Mouse (Mus musculus): Measurements from ENCODE around the gene Papss1. TPM values are rescaled to one million over a fixed set of nuclear protein-coding genes. Genes with fewer than 3 reads are reported as not detected.

Papss1 gene
- polyA plus RNA-seq, 1 experiment from 2014 or later = 41.9 TPM

DNA sequence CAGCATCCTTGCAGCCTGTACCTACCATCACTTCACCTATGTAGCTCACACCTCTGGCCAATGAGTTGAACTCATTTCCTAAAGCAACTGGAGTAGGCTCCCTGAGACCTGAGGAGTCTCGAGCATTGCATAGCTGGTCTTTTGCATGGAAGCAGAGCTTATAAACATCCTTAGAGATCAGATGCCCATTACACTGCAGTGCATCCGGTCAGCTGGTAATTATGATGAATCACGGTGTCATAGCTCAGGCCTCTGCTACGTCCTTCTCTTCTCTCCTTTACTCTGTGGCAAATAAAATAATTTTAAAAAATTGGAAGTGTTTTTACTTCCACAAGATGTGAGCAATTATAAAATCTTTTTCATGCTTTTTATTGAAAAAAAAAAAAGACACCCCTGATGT lies 96.1 kb downstream of the Papss1 start:
- Histone ChIP-seq H3K27me3 (ENCODE audit: control insufficient read depth, insufficient read depth, low read length) (no peaks in the 10 kb centered on the region), H3K27ac (replicated peaks in 1 of 2; ENCODE audit: control insufficient read depth in 1 of 2, insufficient read depth in 1 of 2, low read depth in 2 of 2, low read length in 2 of 2) (no peak overlapping the region), H3K9me3 (ENCODE audit: control insufficient read depth, low read length) (no peaks in the 10 kb centered on the region), H3K36me3 (ENCODE audit: control insufficient read depth, insufficient read depth, low read length) (no peaks in the 10 kb centered on the region), H3K4me2 (ENCODE audit: low read length) (no peak overlapping the region), H3K9ac (ENCODE audit: low read length) (no peak overlapping the region), H3K4me3 (ENCODE audit: control insufficient read depth in 1 of 2, insufficient read depth in 1 of 2, low read depth in 1 of 2, low read length in 2 of 2) (no peak overlapping the region), H3K4me1 (ENCODE audit: control insufficient read depth in 2 of 2, insufficient read depth in 2 of 2, low read length in 2 of 2) (peaks cover 8 to 11% of the 10 kb centered on the region in 2 experiments)
- ATAC-seq (ENCODE audit: insufficient number of reproducible peaks, insufficient read depth, low FRiP score, low read depth) = no peak
- 85% methylated on average over 4 of the region's 4 CpGs for WGBS

DNA sequence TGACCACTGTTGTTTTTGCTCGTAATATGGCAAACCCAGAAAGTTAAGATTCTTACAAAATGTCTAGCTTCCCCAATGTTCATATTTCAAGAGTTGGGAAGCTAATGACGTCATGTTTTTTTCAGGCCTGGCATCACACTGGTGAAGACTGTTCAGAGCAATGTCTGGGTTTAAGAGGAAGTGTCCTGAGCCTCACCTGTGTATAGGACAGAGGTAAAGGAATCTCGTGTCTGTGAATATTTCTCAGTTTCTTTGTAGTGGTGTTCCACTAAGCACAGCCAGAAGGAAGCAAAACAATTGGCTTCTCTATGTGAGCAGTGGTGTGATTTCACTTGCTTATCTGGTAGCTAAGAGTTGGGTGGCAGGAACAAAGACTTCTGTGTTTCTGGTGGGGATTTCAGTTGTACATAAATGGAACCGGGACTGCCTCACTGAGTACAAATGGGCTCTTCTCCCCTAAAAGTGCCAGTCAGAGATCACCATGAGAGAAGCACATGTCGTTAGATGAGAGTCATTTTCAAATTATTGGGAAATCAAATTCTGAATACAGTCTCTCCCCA lies 98.1 kb downstream of the Papss1 start:
- no peak for ATAC-seq (ENCODE audit: insufficient number of reproducible peaks, insufficient read depth, low FRiP score, low read depth)
- H3K4me2 ChIP-seq (ENCODE audit: low read length) = no peak overlapping the region
- no peaks in the 10 kb centered on the region for H3K36me3 ChIP-seq (ENCODE audit: control insufficient read depth, insufficient read depth, low read length)
- H3K9me3 ChIP-seq (ENCODE audit: control insufficient read depth, low read length) = no peaks in the 10 kb centered on the region
- WGBS = 60% methylated on average over 5 of the region's 5 CpGs
- H3K27ac ChIP-seq (replicated peaks in 1 of 2; ENCODE audit: control insufficient read depth in 1 of 2, insufficient read depth in 1 of 2, low read depth in 2 of 2, low read length in 2 of 2) = no peak overlapping the region
- H3K27me3 ChIP-seq (ENCODE audit: control insufficient read depth, insufficient read depth, low read length) = no peaks in the 10 kb centered on the region
- peaks cover 0 to under 1% of the 10 kb centered on the region in 2 experiments; a peak in 2 of 4 replicates for H3K4me1 ChIP-seq (ENCODE audit: control insufficient read depth in 2 of 2, insufficient read depth in 2 of 2, low read length in 2 of 2)
- no peak overlapping the region for H3K4me3 ChIP-seq (ENCODE audit: control insufficient read depth in 1 of 2, insufficient read depth in 1 of 2, low read depth in 1 of 2, low read length in 2 of 2)
- no peak overlapping the region for H3K9ac ChIP-seq (ENCODE audit: low read length)

DNA sequence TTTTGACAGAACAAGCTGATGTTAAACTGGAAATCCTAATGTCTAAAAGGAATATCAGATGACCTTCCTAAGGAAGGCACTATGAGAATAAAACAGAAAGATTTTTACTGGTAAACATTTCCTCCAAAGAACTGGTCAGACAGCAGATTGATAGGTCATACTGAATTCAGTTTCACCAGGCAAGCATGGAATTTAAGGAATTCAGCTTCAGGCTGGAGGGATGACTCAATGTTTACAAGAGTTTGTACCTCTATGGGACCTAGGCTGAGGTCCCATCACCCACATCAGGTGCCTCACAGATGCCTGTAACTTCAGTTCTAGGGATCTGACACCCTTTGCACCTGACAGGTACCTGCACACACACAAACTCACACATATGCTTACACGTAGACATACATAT lies 105.3 kb downstream of the Papss1 start:
- Histone ChIP-seq H3K27me3 (ENCODE audit: control insufficient read depth, insufficient read depth, low read length) (no peaks in the 10 kb centered on the region), H3K27ac (replicated peaks in 1 of 2; ENCODE audit: control insufficient read depth in 1 of 2, insufficient read depth in 1 of 2, low read depth in 2 of 2, low read length in 2 of 2) (no peak overlapping the region), H3K9ac (ENCODE audit: low read length) (no peak overlapping the region), H3K4me3 (ENCODE audit: control insufficient read depth in 1 of 2, insufficient read depth in 1 of 2, low read depth in 1 of 2, low read length in 2 of 2) (no peak overlapping the region), H3K4me2 (ENCODE audit: low read length) (no peak overlapping the region), H3K36me3 (ENCODE audit: control insufficient read depth, insufficient read depth, low read length) (no peaks in the 10 kb centered on the region), H3K4me1 (ENCODE audit: control insufficient read depth in 2 of 2, insufficient read depth in 2 of 2, low read length in 2 of 2) (no peaks in the 10 kb centered on the region), H3K9me3 (ENCODE audit: control insufficient read depth, low read length) (no peaks in the 10 kb centered on the region)
- no peak for ATAC-seq (ENCODE audit: insufficient number of reproducible peaks, insufficient read depth, low FRiP score, low read depth)
- 74% methylated on average over 1 of the region's 1 CpGs for WGBS

DNA sequence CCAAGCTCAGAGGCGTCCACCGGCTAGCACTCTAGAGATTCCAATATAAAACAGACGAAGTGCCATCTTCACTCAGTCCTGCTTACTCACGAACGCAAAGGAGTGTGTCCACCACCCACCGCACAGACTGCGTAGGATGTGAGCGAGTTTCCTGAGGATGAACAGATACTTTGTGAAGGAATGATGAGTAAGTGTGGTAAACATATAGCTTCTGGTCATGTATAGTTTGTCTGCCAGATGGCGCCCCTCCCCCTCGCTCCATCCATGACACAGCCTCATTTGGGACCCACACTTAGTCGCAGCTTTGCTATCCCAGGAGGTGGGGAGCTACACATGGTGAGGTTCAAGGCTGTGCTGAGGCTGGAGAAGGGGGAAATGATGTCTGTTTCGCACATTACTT lies 121.5 kb downstream of the Papss1 start:
- Histone ChIP-seq H3K4me3 (ENCODE audit: control insufficient read depth in 1 of 2, insufficient read depth in 1 of 2, low read depth in 1 of 2, low read length in 2 of 2) (no peak overlapping the region), H3K27ac (replicated peaks in 1 of 2; ENCODE audit: control insufficient read depth in 1 of 2, insufficient read depth in 1 of 2, low read depth in 2 of 2, low read length in 2 of 2) (no peak overlapping the region), H3K9me3 (ENCODE audit: control insufficient read depth, low read length) (no peaks in the 10 kb centered on the region), H3K9ac (ENCODE audit: low read length) (no peak overlapping the region), H3K4me2 (ENCODE audit: low read length) (no peak overlapping the region), H3K36me3 (ENCODE audit: control insufficient read depth, insufficient read depth, low read length) (no peaks in the 10 kb centered on the region), H3K27me3 (ENCODE audit: control insufficient read depth, insufficient read depth, low read length) (no peaks in the 10 kb centered on the region), H3K4me1 (ENCODE audit: control insufficient read depth in 2 of 2, insufficient read depth in 2 of 2, low read length in 2 of 2) (no peaks in the 10 kb centered on the region)
- no peak for ATAC-seq (ENCODE audit: insufficient number of reproducible peaks, insufficient read depth, low FRiP score, low read depth)
- WGBS = 82% methylated on average over 12 of the region's 12 CpGs

DNA sequence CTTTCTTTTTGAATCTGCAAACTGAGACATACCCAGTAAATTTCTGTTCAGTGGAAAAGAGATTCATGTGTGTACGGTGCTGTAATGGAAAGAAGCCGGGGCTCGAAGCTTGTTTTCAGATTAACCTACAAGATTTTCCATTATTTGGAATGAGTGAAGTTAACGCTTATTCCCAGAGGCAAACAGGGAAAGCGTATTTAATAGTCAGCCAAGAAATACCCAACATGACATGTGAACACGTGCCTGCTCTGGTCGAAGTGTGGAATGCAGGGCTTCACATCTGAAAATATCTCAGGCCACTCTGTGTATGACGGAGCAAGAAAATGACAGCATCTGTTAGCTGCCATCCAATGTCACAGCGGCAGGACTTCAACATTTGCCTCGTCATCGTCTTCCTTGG lies 125.4 kb downstream of the Papss1 start:
- no peak for ATAC-seq (ENCODE audit: insufficient number of reproducible peaks, insufficient read depth, low FRiP score, low read depth)
- no peak overlapping the region for H3K27ac ChIP-seq (replicated peaks in 1 of 2; ENCODE audit: control insufficient read depth in 1 of 2, insufficient read depth in 1 of 2, low read depth in 2 of 2, low read length in 2 of 2)
- H3K4me2 ChIP-seq (ENCODE audit: low read length) = no peak overlapping the region
- H3K9me3 ChIP-seq (ENCODE audit: control insufficient read depth, low read length) = no peaks in the 10 kb centered on the region
- no peaks in the 10 kb centered on the region for H3K27me3 ChIP-seq (ENCODE audit: control insufficient read depth, insufficient read depth, low read length)
- WGBS = 65% methylated on average over 11 of the region's 11 CpGs
- no peaks in the 10 kb centered on the region for H3K36me3 ChIP-seq (ENCODE audit: control insufficient read depth, insufficient read depth, low read length)
- no peak overlapping the region for H3K4me3 ChIP-seq (ENCODE audit: control insufficient read depth in 1 of 2, insufficient read depth in 1 of 2, low read depth in 1 of 2, low read length in 2 of 2)
- H3K9ac ChIP-seq (ENCODE audit: low read length) = no peak overlapping the region
- H3K4me1 ChIP-seq (ENCODE audit: control insufficient read depth in 2 of 2, insufficient read depth in 2 of 2, low read length in 2 of 2) = no peaks in the 10 kb centered on the region

DNA sequence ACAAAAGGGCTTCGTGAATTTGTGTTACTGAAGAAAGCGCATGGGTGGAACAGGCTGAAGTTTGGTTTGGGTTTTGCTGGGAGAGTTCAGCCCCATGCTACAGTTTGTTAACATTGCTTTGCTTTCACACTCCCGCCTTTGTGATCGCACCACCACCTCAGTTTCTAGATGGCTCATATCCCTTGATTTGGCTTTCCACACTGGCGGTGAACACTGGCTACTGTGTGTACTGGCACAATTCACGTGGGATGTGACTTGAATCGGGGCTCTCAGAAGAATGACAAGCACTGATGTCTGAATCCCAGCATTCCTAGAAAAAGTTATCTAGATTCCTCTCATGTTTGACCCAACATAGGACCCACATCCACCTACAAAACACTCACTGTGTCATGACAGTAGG lies 126.0 kb downstream of the Papss1 start:
- H3K36me3 ChIP-seq (ENCODE audit: control insufficient read depth, insufficient read depth, low read length) = no peaks in the 10 kb centered on the region
- WGBS = 86% methylated on average over 7 of the region's 7 CpGs
- no peak for ATAC-seq (ENCODE audit: insufficient number of reproducible peaks, insufficient read depth, low FRiP score, low read depth)
- no peaks in the 10 kb centered on the region for H3K4me1 ChIP-seq (ENCODE audit: control insufficient read depth in 2 of 2, insufficient read depth in 2 of 2, low read length in 2 of 2)
- H3K27me3 ChIP-seq (ENCODE audit: control insufficient read depth, insufficient read depth, low read length) = no peaks in the 10 kb centered on the region
- no peaks in the 10 kb centered on the region for H3K9me3 ChIP-seq (ENCODE audit: control insufficient read depth, low read length)
- no peak overlapping the region for H3K4me3 ChIP-seq (ENCODE audit: control insufficient read depth in 1 of 2, insufficient read depth in 1 of 2, low read depth in 1 of 2, low read length in 2 of 2)
- H3K4me2 ChIP-seq (ENCODE audit: low read length) = no peak overlapping the region
- no peak overlapping the region for H3K9ac ChIP-seq (ENCODE audit: low read length)
- H3K27ac ChIP-seq (replicated peaks in 1 of 2; ENCODE audit: control insufficient read depth in 1 of 2, insufficient read depth in 1 of 2, low read depth in 2 of 2, low read length in 2 of 2) = no peak overlapping the region

DNA sequence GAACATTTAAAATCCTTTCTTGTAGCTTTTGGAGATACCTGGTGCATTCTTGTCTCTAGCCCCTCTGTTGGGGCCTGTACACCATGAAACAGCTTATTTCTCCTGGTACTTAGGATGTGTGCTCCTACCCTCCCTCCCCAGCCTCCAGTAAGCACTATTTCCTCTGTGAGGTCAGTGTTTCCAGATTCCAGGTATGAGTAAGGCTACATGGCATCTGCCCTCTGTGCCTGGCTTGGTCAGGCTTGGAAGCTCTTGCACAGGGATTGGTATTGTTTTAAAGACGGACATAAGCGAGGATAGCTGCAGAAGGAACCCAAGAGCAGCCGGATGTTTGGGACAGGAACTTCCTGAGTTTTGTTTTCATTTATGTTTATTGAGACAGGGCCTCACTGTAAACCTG lies 126.6 kb downstream of the Papss1 start:
- H3K4me2 ChIP-seq (ENCODE audit: low read length) = no peak overlapping the region
- H3K27me3 ChIP-seq (ENCODE audit: control insufficient read depth, insufficient read depth, low read length) = no peaks in the 10 kb centered on the region
- H3K9me3 ChIP-seq (ENCODE audit: control insufficient read depth, low read length) = no peaks in the 10 kb centered on the region
- H3K4me3 ChIP-seq (ENCODE audit: control insufficient read depth in 1 of 2, insufficient read depth in 1 of 2, low read depth in 1 of 2, low read length in 2 of 2) = no peak overlapping the region
- H3K4me1 ChIP-seq (ENCODE audit: control insufficient read depth in 2 of 2, insufficient read depth in 2 of 2, low read length in 2 of 2) = no peaks in the 10 kb centered on the region
- no peak overlapping the region for H3K27ac ChIP-seq (replicated peaks in 1 of 2; ENCODE audit: control insufficient read depth in 1 of 2, insufficient read depth in 1 of 2, low read depth in 2 of 2, low read length in 2 of 2)
- no peak for ATAC-seq (ENCODE audit: insufficient number of reproducible peaks, insufficient read depth, low FRiP score, low read depth)
- WGBS = 68% methylated on average over 3 of the region's 3 CpGs
- H3K9ac ChIP-seq (ENCODE audit: low read length) = no peak overlapping the region
- H3K36me3 ChIP-seq (ENCODE audit: control insufficient read depth, insufficient read depth, low read length) = no peaks in the 10 kb centered on the region
